Mouse (Mus musculus): ENCODE measurements at regions not wholly inside any gene's neighbourhood (a gene's known extent, or its start where the extent isn't known, plus 50 kb on each side); places are given as distances from the start of the nearest gene placed in this dataset.
A peak's percentile ranks its signal among the peaks of the same experiment; 100 is the strongest.

DNA sequence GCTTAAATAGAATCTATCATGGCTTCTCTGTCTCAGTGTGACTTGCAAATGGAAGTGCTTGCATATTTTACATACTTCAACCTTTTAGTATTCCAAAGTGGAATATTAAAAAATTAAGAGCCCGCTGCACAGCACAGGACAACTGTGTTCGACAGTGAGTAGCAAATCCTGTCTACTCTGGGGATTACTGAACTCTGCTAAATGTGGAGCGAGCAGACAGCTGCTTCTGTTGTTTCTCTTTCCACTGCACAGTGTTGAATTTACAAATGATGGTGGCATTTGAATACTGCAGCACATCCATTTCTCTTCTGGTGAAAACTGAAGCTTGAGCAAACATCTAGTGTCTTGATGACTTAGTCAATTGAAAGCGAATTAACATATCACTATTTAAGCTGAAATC lies 409.2 kb downstream of the Fam198b start:
- WGBS: 83% methylated on average over 4 of the region's 4 CpGs
- H3K9ac ChIP-seq: no peak overlapping the region
- H3K4me3 ChIP-seq: no peak overlapping the region
- H3K9me3 ChIP-seq (replicated peaks): no peaks in the 10 kb centered on the region
- no peak for ATAC-seq
- no peak overlapping the region for H3K27ac ChIP-seq
- H3K4me1 ChIP-seq: no peaks in the 10 kb centered on the region
- H3K27me3 ChIP-seq: no peaks in the 10 kb centered on the region
- H3K36me3 ChIP-seq (ENCODE audit: poor library complexity, severe bottlenecking): no peaks in the 10 kb centered on the region
- H3K4me2 ChIP-seq: no peak overlapping the region

DNA sequence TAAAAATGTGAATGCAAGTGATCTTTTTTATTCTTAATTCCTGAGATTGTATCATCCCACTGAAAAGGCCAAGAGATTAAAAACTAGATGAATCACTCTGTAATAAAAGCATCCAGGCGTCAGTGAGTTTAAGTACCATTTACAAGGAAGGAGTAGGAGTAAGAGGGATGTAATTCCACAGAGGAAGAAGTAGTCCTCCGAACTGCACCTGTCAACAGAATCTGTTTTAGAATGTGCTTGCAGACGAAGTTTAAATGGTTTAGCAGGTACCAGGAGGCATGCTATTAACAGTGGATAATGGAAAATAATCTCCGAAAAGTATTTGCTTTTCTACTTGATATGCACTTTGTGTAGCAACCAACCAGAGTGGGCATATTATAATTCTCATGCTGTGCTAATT lies 423.3 kb downstream of the Fam198b start:
- H3K27me3 ChIP-seq: no peaks in the 10 kb centered on the region
- 75% methylated on average over 4 of the region's 4 CpGs for WGBS
- ATAC-seq: no peak

GRCm38 (mm10) chr3:80309931-80310330 lies 425.6 kb downstream of the Fam198b start:
- Histone ChIP-seq H3K4me2 (no peak overlapping the region), H3K36me3 (ENCODE audit: poor library complexity, severe bottlenecking) (no peaks in the 10 kb centered on the region), H3K9ac (no peak overlapping the region), H3K27ac (no peak overlapping the region), H3K27me3 (no peaks in the 10 kb centered on the region), H3K9me3 (replicated peaks) (no peaks in the 10 kb centered on the region), H3K4me3 (no peak overlapping the region), H3K4me1 (no peaks in the 10 kb centered on the region)
- WGBS: 63% methylated on average over 4 of the region's 4 CpGs
- ATAC-seq: no peak

More for the DNA sequence above, 423.3 kb downstream of the Fam198b start:
- Histone ChIP-seq H3K9me3 (replicated peaks) (no peaks in the 10 kb centered on the region), H3K9ac (no peak overlapping the region), H3K4me2 (no peak overlapping the region), H3K4me1 (no peaks in the 10 kb centered on the region), H3K27ac (no peak overlapping the region), H3K36me3 (ENCODE audit: poor library complexity, severe bottlenecking) (no peaks in the 10 kb centered on the region), H3K4me3 (no peak overlapping the region)

DNA sequence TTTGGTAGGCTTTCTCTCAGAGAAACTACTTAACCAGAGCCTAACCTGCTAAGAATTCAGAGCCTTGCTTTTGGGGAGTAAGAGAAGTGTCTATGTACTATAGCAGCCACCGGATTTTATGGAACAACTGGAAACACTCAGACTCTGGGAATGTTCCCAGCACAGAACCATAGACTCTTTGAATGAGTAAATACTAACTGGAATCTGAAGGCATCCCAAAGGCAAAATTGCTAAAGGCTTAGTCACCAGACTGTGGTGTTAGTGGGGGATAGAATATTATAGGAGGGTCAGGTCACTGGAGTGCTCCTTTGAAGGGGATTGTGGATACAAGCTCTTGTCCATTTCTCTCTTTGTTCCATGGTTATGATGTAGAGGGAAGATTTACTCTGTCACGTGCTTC lies 427.4 kb downstream of the Fam198b start:
- 94% methylated on average over 2 of the region's 2 CpGs for WGBS
- no peak for ATAC-seq
- H3K9me3 ChIP-seq (replicated peaks): no peaks in the 10 kb centered on the region
- no peak overlapping the region for H3K27ac ChIP-seq
- H3K36me3 ChIP-seq (ENCODE audit: poor library complexity, severe bottlenecking): no peaks in the 10 kb centered on the region
- no peak overlapping the region for H3K4me3 ChIP-seq
- H3K27me3 ChIP-seq: no peaks in the 10 kb centered on the region
- H3K4me2 ChIP-seq: no peak overlapping the region
- no peak overlapping the region for H3K9ac ChIP-seq
- no peaks in the 10 kb centered on the region for H3K4me1 ChIP-seq

DNA sequence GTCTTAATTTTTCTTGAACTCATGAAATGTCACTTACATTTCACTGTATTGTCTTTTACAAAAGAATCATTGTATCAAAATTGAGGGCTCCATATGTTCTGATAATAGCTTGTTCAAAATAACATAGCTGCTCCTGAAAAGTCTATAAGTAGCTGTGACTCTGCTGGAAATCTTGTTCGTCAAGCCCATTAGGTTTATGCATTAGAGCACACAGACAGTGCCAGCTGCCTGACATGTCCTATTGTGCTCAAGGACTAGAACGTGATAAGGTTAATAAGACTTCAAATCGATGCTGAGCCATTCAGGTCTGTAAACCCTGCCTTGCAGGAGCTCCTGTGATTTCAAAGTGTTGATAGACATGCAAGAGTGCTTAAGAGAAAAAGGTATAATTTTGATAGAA lies 438.0 kb downstream of the Fam198b start:
- ATAC-seq: no peak; the same call in 1 of the 2 replicates
- no peaks in the 10 kb centered on the region for H3K9me3 ChIP-seq (replicated peaks)

DNA sequence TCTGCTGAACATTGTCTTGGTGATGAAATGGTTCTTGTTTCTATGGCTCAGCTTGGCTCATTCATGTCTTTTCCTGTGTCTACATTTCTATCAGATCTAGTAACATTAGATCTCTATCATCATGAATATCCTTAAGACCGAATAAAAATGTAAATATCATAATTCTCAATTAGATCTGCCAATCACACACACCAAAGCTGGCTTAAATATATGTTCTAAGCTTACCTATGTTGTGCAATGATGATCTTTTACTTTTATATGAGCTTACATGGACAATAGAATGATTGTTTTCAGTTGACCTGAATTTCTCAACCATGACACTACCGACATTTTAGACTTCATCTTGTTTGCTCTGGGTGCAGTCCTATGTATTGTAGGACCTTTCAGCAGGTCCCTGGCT lies 440.4 kb downstream of the Fam198b start:
- 94% methylated on average over 2 of the region's 2 CpGs for WGBS
- Histone ChIP-seq H3K4me2 (no peak overlapping the region), H3K4me1 (no peaks in the 10 kb centered on the region), H3K27me3 (no peaks in the 10 kb centered on the region), H3K4me3 (no peak overlapping the region), H3K9me3 (replicated peaks) (no peaks in the 10 kb centered on the region), H3K9ac (no peak overlapping the region), H3K27ac (no peak overlapping the region), H3K36me3 (ENCODE audit: poor library complexity, severe bottlenecking) (no peaks in the 10 kb centered on the region)
- no peak for ATAC-seq

More for the DNA sequence above, 438.0 kb downstream of the Fam198b start:
- no peaks in the 10 kb centered on the region for H3K36me3 ChIP-seq (ENCODE audit: poor library complexity, severe bottlenecking)
- H3K27me3 ChIP-seq: no peaks in the 10 kb centered on the region
- H3K4me3 ChIP-seq: no peak overlapping the region
- H3K27ac ChIP-seq: no peak overlapping the region
- WGBS: 32% methylated on average over 3 of the region's 3 CpGs
- H3K9ac ChIP-seq: no peak overlapping the region
- H3K4me2 ChIP-seq: no peak overlapping the region
- H3K4me1 ChIP-seq: no peaks in the 10 kb centered on the region

- no peak overlapping the region for H3K9ac ChIP-seq
- H3K27ac ChIP-seq: no peak overlapping the region
- H3K36me3 ChIP-seq (ENCODE audit: poor library complexity, severe bottlenecking): no peaks in the 10 kb centered on the region
- ATAC-seq: peak; percentile 63
- no peaks in the 10 kb centered on the region for H3K27me3 ChIP-seq
- H3K9me3 ChIP-seq (replicated peaks): no peaks in the 10 kb centered on the region
- no peak overlapping the region for H3K4me2 ChIP-seq
- peaks cover 16% of the 10 kb centered on the region for H3K4me1 ChIP-seq
- no peak overlapping the region for H3K4me3 ChIP-seq
- WGBS: 63% methylated on average over 3 of the region's 3 CpGs
These were observed 447.4 kb downstream of the Fam198b start for GRCm38 (mm10) chr3:80331776-80332175.

DNA sequence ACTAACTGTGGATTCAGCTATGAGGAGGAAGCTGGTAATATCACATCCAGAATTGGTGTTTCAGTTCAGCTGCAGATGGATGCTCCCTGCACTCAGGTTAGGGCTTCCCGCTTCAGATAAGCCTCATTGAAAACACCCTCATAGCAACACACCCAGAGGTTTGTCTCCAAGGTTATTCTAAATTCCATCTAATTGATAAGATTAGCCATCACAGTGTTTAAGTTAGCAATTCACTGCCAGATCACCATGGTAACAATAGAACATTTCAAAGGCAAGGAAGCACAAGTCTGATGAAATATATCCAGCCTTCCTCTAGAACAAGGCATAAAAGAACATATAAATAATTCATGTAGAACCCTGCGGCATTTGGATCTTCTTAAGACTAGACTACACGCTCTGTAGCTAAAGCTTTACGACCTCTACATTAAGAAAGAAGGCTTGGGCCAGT lies 450.1 kb downstream of the Fam198b start:
- 17% methylated on average over 4 of the region's 4 CpGs for WGBS
- peak; percentile 72 for ATAC-seq

DNA sequence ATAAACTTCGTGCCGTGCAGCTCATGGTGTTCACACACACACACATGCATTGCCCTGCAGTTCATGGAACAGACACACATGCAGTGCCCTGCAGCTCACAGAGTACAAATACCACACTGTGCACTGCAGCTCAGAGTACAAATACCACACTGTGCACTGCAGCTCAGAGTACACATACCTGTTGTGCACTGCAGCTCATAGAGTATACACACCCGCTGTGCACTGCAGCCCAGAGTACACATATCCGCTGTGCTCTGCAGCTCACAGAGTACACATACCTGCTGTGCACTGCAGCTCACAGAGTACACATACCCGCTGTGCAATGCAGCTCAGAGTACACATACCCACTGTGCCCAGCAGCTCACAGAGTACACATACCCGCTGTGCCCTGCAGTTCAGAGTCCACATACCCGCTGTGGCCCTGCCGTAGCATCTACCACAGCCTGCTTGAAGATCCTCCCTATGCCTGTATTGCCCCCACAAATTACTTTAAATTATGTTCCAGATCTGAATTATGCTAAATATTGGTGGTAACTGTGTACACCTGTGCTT lies 451.9 kb downstream of the Fam198b start:
- H3K27me3 ChIP-seq: no peaks in the 10 kb centered on the region
- H3K36me3 ChIP-seq (ENCODE audit: poor library complexity, severe bottlenecking): no peaks in the 10 kb centered on the region
- H3K27ac ChIP-seq: no peak overlapping the region
- peaks cover 16% of the 10 kb centered on the region for H3K4me1 ChIP-seq
- H3K4me3 ChIP-seq: no peak overlapping the region
- no peaks in the 10 kb centered on the region for H3K9me3 ChIP-seq (replicated peaks)
- no peak overlapping the region for H3K9ac ChIP-seq
- WGBS: 89% methylated on average over 8 of the region's 8 CpGs
- no peak overlapping the region for H3K4me2 ChIP-seq
- 0 out of 2 replicates have a peak, but pooled peaks have one; percentile 26 for ATAC-seq

More for the DNA sequence above, 450.1 kb downstream of the Fam198b start:
- H3K9me3 ChIP-seq (replicated peaks): no peaks in the 10 kb centered on the region
- no peaks in the 10 kb centered on the region for H3K27me3 ChIP-seq
- peaks cover 16% of the 10 kb centered on the region for H3K4me1 ChIP-seq
- no peaks in the 10 kb centered on the region for H3K36me3 ChIP-seq (ENCODE audit: poor library complexity, severe bottlenecking)
- H3K27ac ChIP-seq: no peak overlapping the region; the same call in 1 of the 2 replicates
- no peak overlapping the region for H3K4me3 ChIP-seq
- no peak overlapping the region for H3K4me2 ChIP-seq
- no peak overlapping the region for H3K9ac ChIP-seq

- H3K27ac ChIP-seq: no peak overlapping the region
- no peaks in the 10 kb centered on the region for H3K4me1 ChIP-seq
- H3K4me2 ChIP-seq: no peak overlapping the region
- H3K36me3 ChIP-seq (ENCODE audit: poor library complexity, severe bottlenecking): no peaks in the 10 kb centered on the region
- H3K9ac ChIP-seq: no peak overlapping the region
- no peaks in the 10 kb centered on the region for H3K27me3 ChIP-seq
- H3K4me3 ChIP-seq: no peak overlapping the region
- H3K9me3 ChIP-seq (replicated peaks): no peaks in the 10 kb centered on the region
- ATAC-seq: no peak
These were observed 434.7 kb downstream of the Gria2 start for GRCm38 (mm10) chr3:80367972-80368371.

- no peak overlapping the region for H3K4me3 ChIP-seq
- H3K9me3 ChIP-seq (replicated peaks): no peaks in the 10 kb centered on the region
- H3K36me3 ChIP-seq (ENCODE audit: poor library complexity, severe bottlenecking): no peaks in the 10 kb centered on the region
- 89% methylated on average over 4 of the region's 4 CpGs for WGBS
- no peaks in the 10 kb centered on the region for H3K4me1 ChIP-seq
- H3K27me3 ChIP-seq: no peaks in the 10 kb centered on the region
- H3K27ac ChIP-seq: no peak overlapping the region
- ATAC-seq: no peak
- H3K9ac ChIP-seq: no peak overlapping the region
- no peak overlapping the region for H3K4me2 ChIP-seq
These were observed 433.3 kb downstream of the Gria2 start for GRCm38 (mm10) chr3:80369214-80369941.

GRCm38 (mm10) chr3:80372436-80372835 lies 430.2 kb downstream of the Gria2 start:
- no peaks in the 10 kb centered on the region for H3K4me1 ChIP-seq
- no peaks in the 10 kb centered on the region for H3K27me3 ChIP-seq
- no peak overlapping the region for H3K4me2 ChIP-seq
- no peak overlapping the region for H3K4me3 ChIP-seq
- H3K9me3 ChIP-seq (replicated peaks): no peaks in the 10 kb centered on the region
- H3K36me3 ChIP-seq (ENCODE audit: poor library complexity, severe bottlenecking): no peaks in the 10 kb centered on the region
- no peak overlapping the region for H3K9ac ChIP-seq
- no peak overlapping the region for H3K27ac ChIP-seq
- 80% methylated on average over 3 of the region's 3 CpGs for WGBS
- no peak for ATAC-seq

- Histone ChIP-seq H3K4me3 (no peak overlapping the region), H3K4me1 (no peaks in the 10 kb centered on the region), H3K27me3 (no peaks in the 10 kb centered on the region), H3K9me3 (replicated peaks) (no peaks in the 10 kb centered on the region), H3K4me2 (no peak overlapping the region), H3K9ac (no peak overlapping the region), H3K36me3 (ENCODE audit: poor library complexity, severe bottlenecking) (no peaks in the 10 kb centered on the region), H3K27ac (no peak overlapping the region)
- WGBS: 93% methylated on average over 2 of the region's 2 CpGs
- no peak for ATAC-seq
These were observed 416.6 kb downstream of the Gria2 start for GRCm38 (mm10) chr3:80385986-80386385.
